Mouse (Mus musculus): ENCODE measurements around the gene R3hcc1l.

- no peak for TF ChIP-seq CTCF (IDR thresholded peaks at IDR 0.05; ENCODE audit: borderline replicate concordance, insufficient read depth, low read depth, low read length)
- no peak for TF ChIP-seq POLR2A (IDR thresholded peaks at IDR 0.05; ENCODE audit: borderline replicate concordance, insufficient read depth, low read length)
Measured at GRCm38 (mm10) chr19:42575317-42575716, 56.8 kb downstream of the R3hcc1l start.
